Mouse (Mus musculus) ES-E14 (cell line): Measurements from ENCODE around the gene Ftsj3. TPM values are rescaled to one million over a fixed set of nuclear protein-coding genes. Genes with fewer than 3 reads are reported as not detected.

ENCODE experiments used
- DNase-seq: peaks from one replicate; pipeline ENCODE4 v3.0.0-alpha.2; 2013; ENCODE audit warnings: low read depth, low spot score
- H3K27ac ChIP-seq: 2 replicates; pipeline ENCODE4 v1.5.1; 2012; ENCODE audit warnings: low read depth, mild to moderate bottlenecking, low read length, moderate library complexity, mixed read lengths; ENCODE audit not compliant: poor library complexity, insufficient read depth, severe bottlenecking
- H3K36me3 ChIP-seq: 2 replicates; pipeline ENCODE4 v1.6.1; 2012; ENCODE audit warnings: mild to moderate bottlenecking, low read length, moderate library complexity, mixed read lengths; ENCODE audit not compliant: control insufficient read depth, poor library complexity, insufficient read depth, severe bottlenecking
- H3K4me1 ChIP-seq, 2 experiments: fragments of 150-350 bp in 1 of 2; sonication (generic) in 1 of 2; 2 replicates each; pipeline ENCODE4 v1.6.1; 2012; ENCODE audit warnings: low read length in 2 of 2, mild to moderate bottlenecking in 1 of 2, mixed read lengths in 1 of 2; ENCODE audit not compliant: control insufficient read depth in 2 of 2, insufficient read depth in 2 of 2, poor library complexity in 1 of 2
- H3K4me3 ChIP-seq, 2 experiments: fragments of 150-350 bp in 1 of 2; sonication (generic) in 1 of 2; 2 replicates each; pipeline ENCODE4 v1.5.1; 2012; ENCODE audit warnings: low read length in 2 of 2, low read depth in 1 of 2, mild to moderate bottlenecking in 1 of 2, mixed read lengths in 1 of 2; ENCODE audit not compliant: insufficient read depth in 1 of 2, poor library complexity in 1 of 2, severe bottlenecking in 1 of 2
- H3K9ac ChIP-seq: 2 replicates; pipeline ENCODE4 v1.6.1; 2012; ENCODE audit warnings: low read depth, mild to moderate bottlenecking, low read length, mixed read lengths; ENCODE audit not compliant: poor library complexity, insufficient read depth, severe bottlenecking
- H3K9me3 ChIP-seq: fragments of 150-350 bp; sonication (generic); 2 replicates; pipeline ENCODE4 v1.6.1; 2012; ENCODE audit warnings: low read depth, mild to moderate bottlenecking, low read length; ENCODE audit not compliant: control insufficient read depth, insufficient read depth
- CHD2 ChIP-seq: IDR thresholded peaks from 2 replicates; pipeline ENCODE4 v1.6.1; 2014; ENCODE audit warnings: mild to moderate bottlenecking, low read depth, low read length, inconsistent platforms
- HCFC1 ChIP-seq: IDR thresholded peaks from 2 replicates; pipeline ENCODE4 v1.6.1; 2012; ENCODE audit warnings: low read length, inconsistent platforms, borderline replicate concordance; ENCODE audit not compliant: insufficient read depth
- MAFK ChIP-seq: IDR thresholded peaks from 2 replicates; pipeline ENCODE4 v1.6.1; 2014; ENCODE audit warnings: mild to moderate bottlenecking, low read depth, low read length, inconsistent platforms; ENCODE audit not compliant: insufficient read depth
- ZC3H11A ChIP-seq: IDR thresholded peaks from 2 replicates; pipeline ENCODE4 v1.6.1; 2012; ENCODE audit warnings: low read depth, mild to moderate bottlenecking, inconsistent platforms, low read length, borderline replicate concordance
- ZNF384 ChIP-seq: IDR thresholded peaks from 2 replicates; pipeline ENCODE4 v1.6.1; 2012; ENCODE audit warnings: low read depth, low read length, inconsistent platforms
- in situ Hi-C, 2 experiments: fragments of 600-800 bp; cut with MboI; formaldehyde crosslinking; loops; one replicate each; pipeline ENCODE4 v1.15.1; 2025; ENCODE audit warnings: low sequenced_read_pairs in 2 of 2, inconsistent platforms in 1 of 2; ENCODE audit not compliant: unreplicated experiment in 2 of 2
- total RNA-seq: library from RNA; depleted of rRNA; stranded (reverse); fragments of 300-350 nt; gene quantifications from 2 replicates; pipeline ENCODE4 v1.2.3, GENCODE M21; 2012

The Ftsj3 gene
- total RNA-seq, 1 experiment = 304 TPM

DNA sequence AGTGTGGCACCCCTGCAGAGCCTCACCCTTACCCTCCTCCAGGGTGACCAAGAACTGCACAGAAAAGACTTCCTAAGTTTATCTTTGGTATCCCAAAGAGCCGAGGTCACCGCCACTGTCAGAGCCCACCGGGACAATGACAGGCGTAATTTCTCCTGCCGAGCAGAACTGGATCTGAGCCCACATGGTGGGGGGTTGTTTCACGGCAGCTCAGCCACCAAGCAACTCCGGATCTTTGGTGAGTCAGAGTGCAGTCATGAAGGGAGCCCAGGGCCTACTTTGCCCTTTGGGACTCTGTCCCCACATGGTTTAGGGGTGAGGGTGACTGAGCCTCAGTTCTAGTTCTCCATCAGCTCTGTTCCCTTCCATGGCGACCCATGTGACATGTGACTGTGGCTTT lies 28.2 kb upstream of the Ftsj3 start:
- no peak for DNase-seq
- H3K9me3 ChIP-seq = no peaks in the 10 kb centered on the region
- H3K4me1 ChIP-seq = no peaks in the 10 kb centered on the region
- H3K9ac ChIP-seq = no peak overlapping the region
- no peak overlapping the region for H3K4me3 ChIP-seq
- no peaks in the 10 kb centered on the region for H3K36me3 ChIP-seq
- in situ Hi-C loops = no loop called here
- TF ChIP-seq CHD2 (no peak), MAFK (no peak), ZNF384 (no peak), HCFC1 (no peak), ZC3H11A (no peak)
- H3K27ac ChIP-seq = no peak overlapping the region

- Histone ChIP-seq H3K4me3 (no peak overlapping the region), H3K4me1 (no peaks in the 10 kb centered on the region), H3K9ac (no peak overlapping the region), H3K27ac (no peak overlapping the region), H3K9me3 (no peaks in the 10 kb centered on the region), H3K36me3 (no peaks in the 10 kb centered on the region)
- DNase-seq = no peak
- in situ Hi-C loops = no loop called here
- TF ChIP-seq ZC3H11A (no peak), ZNF384 (no peak), MAFK (no peak), HCFC1 (no peak), CHD2 (no peak)
Measured at GRCm38 (mm10) chr11:106283371-106283770, 27.5 kb upstream of the Ftsj3 start.

- H3K4me1 ChIP-seq = no peaks in the 10 kb centered on the region
- no peak for DNase-seq
- H3K36me3 ChIP-seq = no peaks in the 10 kb centered on the region
- H3K9me3 ChIP-seq = no peaks in the 10 kb centered on the region
- no peak overlapping the region for H3K9ac ChIP-seq
- H3K27ac ChIP-seq = no peak overlapping the region
- no peak overlapping the region for H3K4me3 ChIP-seq
- in situ Hi-C loops = no loop called here
- no peak for TF ChIP-seq MAFK
Measured at GRCm38 (mm10) chr11:106282452-106282851, 26.6 kb upstream of the Ftsj3 start.

DNA sequence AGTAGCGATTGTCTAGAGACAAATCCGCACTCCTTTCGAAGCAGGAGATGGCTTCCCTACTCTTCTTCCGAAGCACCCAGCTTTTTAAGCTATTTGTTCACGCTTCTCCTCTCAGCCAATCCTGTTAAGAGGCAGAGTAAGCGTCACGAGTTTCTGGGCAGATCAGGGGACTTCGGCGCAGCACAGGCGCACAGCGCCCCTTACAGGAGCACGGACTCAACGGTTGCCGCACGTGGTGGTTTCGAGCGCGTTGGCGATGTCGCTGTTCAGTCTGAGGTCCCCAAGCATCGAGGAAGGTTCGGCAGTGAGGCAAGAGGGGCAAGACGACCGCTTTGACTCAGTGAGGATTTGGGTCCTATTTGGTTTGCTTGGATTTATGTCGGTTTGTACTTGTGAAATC lies 20.6 kb upstream of the Ftsj3 start, which contains the start of gene Tcam1:
Gene Tcam1, plus strand, starts transcription at position 219 of the 400 bp plus-strand sequence.
- no peak within 1 kb of the TSS for H3K27ac ChIP-seq
- H3K4me3 ChIP-seq = no peak within 1 kb of the TSS

GRCm38 (mm10) chr11:106274971-106275411 lies 19.1 kb upstream of the Ftsj3 start:
- Histone ChIP-seq H3K36me3 (no peaks in the 10 kb centered on the region), H3K4me3 (no peak overlapping the region), H3K9me3 (no peaks in the 10 kb centered on the region), H3K9ac (no peak overlapping the region), H3K27ac (no peak overlapping the region), H3K4me1 (peaks cover 2 to 19% of the 10 kb centered on the region in 2 experiments; a peak in 3 of 4 replicates)
- in situ Hi-C loops = no loop called here
- no peak for DNase-seq
- TF ChIP-seq HCFC1 = no peak
- no peak for TF ChIP-seq ZNF384
- TF ChIP-seq MAFK = no peak
- no peak for TF ChIP-seq CHD2
- no peak for TF ChIP-seq ZC3H11A

More for the DNA sequence above, 20.6 kb upstream of the Ftsj3 start, which contains the start of gene Tcam1:
- peaks cover 2 to 13% of the 10 kb centered on the region in 2 experiments; a peak in 3 of 4 replicates for H3K4me1 ChIP-seq
- no peaks in the 10 kb centered on the region for H3K9me3 ChIP-seq
- H3K9ac ChIP-seq = no peak within 1 kb of the TSS
- TF ChIP-seq HCFC1 = peak; percentile 68; the same call in 1 of the 2 replicates
- no peak for TF ChIP-seq MAFK
- TF ChIP-seq CHD2 = peak; percentile 98
- TF ChIP-seq ZC3H11A = no peak
- no peak for TF ChIP-seq ZNF384
- in situ Hi-C loops = no loop called here
- no peaks in the 10 kb centered on the region for H3K36me3 ChIP-seq
- DNase-seq = peak; percentile 94
